Mouse (Mus musculus) right cerebral cortex, postnatal 36 days (tissue): Measurements from ENCODE around the gene Creb3l1.
A peak's percentile ranks its signal among the peaks of the same experiment; 100 is the strongest.

Experiments used
- DNase-seq, 2 experiments: peaks; one replicate each; pipeline ENCODE4 v3.0.0; 2022; ENCODE audit warnings: low spot score in 2 of 2, mixed read lengths in 1 of 2

The Creb3l1 gene

GRCm38 (mm10) chr2:92034273-92034672 lies 10.0 kb upstream of the Creb3l1 start:
- no peak for DNase-seq

GRCm38 (mm10) chr2:92030554-92030953 lies 6.3 kb upstream of the Creb3l1 start:
- no peak for DNase-seq

GRCm38 (mm10) chr2:92029387-92030133 lies 5.3 kb upstream of the Creb3l1 start:
- no peak for DNase-seq

- DNase-seq, result no peak
Measured at GRCm38 (mm10) chr2:92027811-92028590, 3.7 kb upstream of the Creb3l1 start.

- DNase-seq, result no peak
Measured at GRCm38 (mm10) chr2:92025966-92026365, 1.7 kb upstream of the Creb3l1 start.

- no peak for DNase-seq
Measured at GRCm38 (mm10) chr2:92025202-92025601, 900 bp upstream of the Creb3l1 start.

GRCm38 (mm10) chr2:92023362-92024273 lies 684 bp downstream of the Creb3l1 start:
- no peak for DNase-seq

- DNase-seq, result no peak
Measured at GRCm38 (mm10) chr2:92020676-92021265, 3.5 kb downstream of the Creb3l1 start.

- no peak for DNase-seq
Measured at GRCm38 (mm10) chr2:92017440-92017839, 6.9 kb downstream of the Creb3l1 start.

- DNase-seq, result no peak
Measured at GRCm38 (mm10) chr2:92016981-92017380, 7.3 kb downstream of the Creb3l1 start.

GRCm38 (mm10) chr2:92014891-92015290 lies 9.4 kb downstream of the Creb3l1 start:
- DNase-seq, result no peak

- no peak for DNase-seq
Measured at GRCm38 (mm10) chr2:92014248-92014647, 10.1 kb downstream of the Creb3l1 start.

- no peak for DNase-seq
Measured at GRCm38 (mm10) chr2:92012768-92013445, 11.4 kb downstream of the Creb3l1 start.

- DNase-seq, result no peak
Measured at GRCm38 (mm10) chr2:92011424-92012353, 12.6 kb downstream of the Creb3l1 start.

- peak in 1 of 2 experiments; percentile 54 for DNase-seq
Measured at GRCm38 (mm10) chr2:92008623-92009404, 15.5 kb downstream of the Creb3l1 start.

GRCm38 (mm10) chr2:92007933-92008622 lies 16.2 kb downstream of the Creb3l1 start:
- peak; percentile 98 for DNase-seq

- DNase-seq, result peak in 1 of 2 experiments; percentile 39
Measured at GRCm38 (mm10) chr2:92006983-92007921, 17.1 kb downstream of the Creb3l1 start.
